Mouse (Mus musculus) ovary, postnatal 10 days (tissue): Measurements from ENCODE around the gene Fam110a.
"Not testable (repeated sequence)": the region's sequence is repeated elsewhere in the genome, so short reads cannot be mapped to it uniquely, and the experiment has no call there.

Experiments
- DNase-seq: peaks from one replicate; pipeline ENCODE4 v3.0.0; 2022; ENCODE audit warnings: low spot score

The Fam110a gene

DNA sequence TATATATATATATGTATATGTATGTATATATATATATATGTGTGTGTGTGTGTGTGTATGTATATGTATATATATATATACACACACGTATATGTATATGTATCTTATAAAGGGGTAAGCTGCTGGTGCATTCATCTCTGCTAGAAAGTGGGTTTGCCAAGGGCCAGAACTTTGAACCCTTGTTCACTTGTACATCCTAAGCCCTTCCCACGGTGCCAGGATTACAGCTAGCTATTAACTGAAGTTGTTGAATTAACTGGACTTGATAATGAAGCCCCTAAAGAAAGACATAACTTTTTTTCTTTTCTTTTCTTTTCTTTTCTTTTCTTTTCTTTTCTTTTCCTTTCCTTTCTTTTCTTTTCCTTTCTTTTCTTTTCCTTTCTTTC, 17.2 kb upstream of the Fam110a start:
- DNase-seq: not testable (repeated sequence)

GRCm38 (mm10) chr2:151996229-151997189, 16.5 kb upstream of the Fam110a start, which contains the start of gene Slc52a3:
Slc52a3 (plus strand) TSS chr2:151996511.
- peak; percentile 75 for DNase-seq

DNA sequence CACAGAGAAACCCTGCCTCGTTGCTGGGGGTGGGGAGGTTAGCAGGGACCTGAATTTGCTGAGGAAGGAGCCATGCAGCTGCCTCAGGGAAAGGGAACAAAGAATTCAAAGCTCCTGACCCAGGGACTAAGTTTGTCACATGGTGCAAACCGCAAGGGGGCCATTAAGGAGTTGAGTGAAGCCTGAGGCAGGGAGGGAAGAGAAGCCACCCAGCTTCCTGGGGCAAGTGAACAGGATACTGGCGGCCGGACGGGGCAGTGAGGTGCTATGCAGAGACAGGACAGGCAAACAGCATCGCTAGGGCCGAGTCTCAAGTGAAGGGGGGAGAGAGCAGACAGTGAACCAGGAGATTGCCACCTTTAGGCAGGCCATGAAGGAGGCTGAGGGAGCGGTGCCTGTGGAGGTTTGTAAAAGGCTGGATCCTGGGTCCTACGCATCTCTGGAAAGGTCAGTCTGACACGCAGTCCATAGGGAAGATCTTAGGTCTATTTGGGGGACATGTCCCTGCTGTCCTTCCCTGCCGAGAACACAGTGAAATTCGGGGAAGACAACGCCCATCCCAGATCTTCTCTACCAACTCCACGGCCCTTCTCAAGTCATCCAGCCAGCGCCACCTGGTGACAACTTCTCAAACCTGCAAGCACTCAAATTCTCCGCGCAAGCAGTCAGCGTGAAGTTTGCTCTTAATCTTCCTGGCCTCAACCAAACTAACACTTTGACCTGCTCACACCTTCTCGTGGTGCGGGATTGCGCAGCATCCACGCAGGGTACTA, 14.5 kb upstream of the Fam110a start:
- peak; percentile 53 for DNase-seq

- DNase-seq: no peak
These were observed 11.4 kb upstream of the Fam110a start for GRCm38 (mm10) chr2:151991446-151991845.

GRCm38 (mm10) chr2:151990985-151991394, 11.0 kb upstream of the Fam110a start:
- no peak for DNase-seq

- DNase-seq: no peak
These were observed 9.0 kb upstream of the Fam110a start for GRCm38 (mm10) chr2:151988978-151989377.

DNA sequence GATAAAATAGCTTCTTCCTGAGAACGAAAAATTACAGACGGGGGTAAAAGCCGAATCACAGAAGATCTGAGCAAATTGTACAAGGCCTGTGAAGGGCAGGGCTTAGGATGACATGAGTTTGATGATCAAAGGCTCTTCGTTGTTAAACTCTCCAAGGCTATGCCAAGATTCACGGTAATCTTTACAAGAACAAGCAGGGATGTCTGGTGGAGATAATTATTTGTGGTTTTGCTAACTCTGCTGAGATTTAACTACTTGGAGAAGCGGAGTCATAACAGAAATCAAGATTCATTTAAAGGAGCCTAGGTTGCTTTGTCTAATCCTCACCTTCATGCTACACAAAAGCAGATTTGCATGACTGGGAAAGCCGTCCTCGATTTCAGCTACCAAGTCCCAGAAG, 6.9 kb upstream of the Fam110a start:
- no peak for DNase-seq

- DNase-seq: no peak
These were observed 5.6 kb upstream of the Fam110a start for GRCm38 (mm10) chr2:151985426-151986172.

- DNase-seq: no peak
These were observed 4.0 kb upstream of the Fam110a start for GRCm38 (mm10) chr2:151984019-151984418.

GRCm38 (mm10) chr2:151982476-151982875, 2.5 kb upstream of the Fam110a start:
- DNase-seq: no peak

GRCm38 (mm10) chr2:151981268-151981667, 1.2 kb upstream of the Fam110a start:
- no peak for DNase-seq

GRCm38 (mm10) chr2:151980355-151980693, 305 bp upstream of the Fam110a start:
- DNase-seq: no peak

GRCm38 (mm10) chr2:151978494-151978893, 1.5 kb downstream of the Fam110a start:
- no peak for DNase-seq

DNA sequence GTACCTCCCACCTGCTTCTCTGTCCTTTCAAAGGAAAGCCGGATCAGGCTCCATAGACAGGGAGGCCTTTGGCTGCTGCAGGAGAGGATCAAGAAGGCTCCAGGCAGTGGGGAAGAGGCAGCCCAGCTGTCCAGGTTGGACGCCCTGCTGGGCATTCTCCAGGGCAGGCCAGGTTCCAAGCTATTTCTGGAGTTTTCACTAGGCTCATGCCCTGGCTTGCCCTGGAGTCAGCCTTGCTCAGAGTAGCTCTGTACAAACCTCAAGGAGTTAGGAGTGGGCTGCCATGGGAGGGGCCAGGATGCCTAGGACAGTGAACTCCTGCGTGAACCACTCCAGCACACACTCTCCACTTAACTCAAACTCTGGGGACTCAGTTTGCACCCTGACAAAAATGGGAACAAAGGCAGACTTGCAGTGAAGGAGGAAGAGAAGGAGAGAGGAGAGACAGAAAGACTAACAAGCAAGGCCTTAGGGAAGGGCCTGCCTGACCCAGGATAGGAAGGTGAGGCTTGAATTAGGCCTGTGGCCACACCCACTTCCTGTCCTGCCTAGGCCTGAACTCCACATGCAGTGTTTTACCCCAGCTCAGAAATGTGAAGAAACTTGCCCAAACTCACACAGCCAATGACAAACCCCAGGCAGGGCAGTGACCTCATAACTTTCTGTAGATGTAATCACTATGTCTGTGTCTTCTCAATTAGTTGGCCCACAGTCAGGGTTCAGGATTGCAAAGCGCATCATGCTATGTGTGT, 2.2 kb downstream of the Fam110a start:
- no peak for DNase-seq

DNA sequence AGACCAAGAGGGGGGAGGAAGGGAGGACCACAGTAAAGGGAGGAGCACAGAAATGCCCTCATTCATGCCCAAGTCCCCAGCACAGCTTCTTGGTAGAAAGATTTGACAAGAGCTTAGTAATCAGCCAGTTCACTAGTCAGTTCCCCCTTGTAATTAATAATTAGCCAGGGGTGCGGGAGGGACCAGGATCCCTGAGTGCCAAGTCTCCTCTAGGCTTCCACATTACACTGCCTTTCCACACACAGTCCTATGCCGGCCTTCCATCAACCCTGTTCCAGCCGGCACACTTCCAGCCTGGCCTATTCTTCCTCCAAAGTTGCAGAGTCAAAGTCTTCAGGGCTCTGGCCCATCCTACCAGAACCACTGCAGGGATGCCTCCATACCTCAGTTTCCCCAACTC, 4.0 kb downstream of the Fam110a start:
- no peak for DNase-seq

GRCm38 (mm10) chr2:151975295-151975694, 4.7 kb downstream of the Fam110a start:
- DNase-seq: no peak

DNA sequence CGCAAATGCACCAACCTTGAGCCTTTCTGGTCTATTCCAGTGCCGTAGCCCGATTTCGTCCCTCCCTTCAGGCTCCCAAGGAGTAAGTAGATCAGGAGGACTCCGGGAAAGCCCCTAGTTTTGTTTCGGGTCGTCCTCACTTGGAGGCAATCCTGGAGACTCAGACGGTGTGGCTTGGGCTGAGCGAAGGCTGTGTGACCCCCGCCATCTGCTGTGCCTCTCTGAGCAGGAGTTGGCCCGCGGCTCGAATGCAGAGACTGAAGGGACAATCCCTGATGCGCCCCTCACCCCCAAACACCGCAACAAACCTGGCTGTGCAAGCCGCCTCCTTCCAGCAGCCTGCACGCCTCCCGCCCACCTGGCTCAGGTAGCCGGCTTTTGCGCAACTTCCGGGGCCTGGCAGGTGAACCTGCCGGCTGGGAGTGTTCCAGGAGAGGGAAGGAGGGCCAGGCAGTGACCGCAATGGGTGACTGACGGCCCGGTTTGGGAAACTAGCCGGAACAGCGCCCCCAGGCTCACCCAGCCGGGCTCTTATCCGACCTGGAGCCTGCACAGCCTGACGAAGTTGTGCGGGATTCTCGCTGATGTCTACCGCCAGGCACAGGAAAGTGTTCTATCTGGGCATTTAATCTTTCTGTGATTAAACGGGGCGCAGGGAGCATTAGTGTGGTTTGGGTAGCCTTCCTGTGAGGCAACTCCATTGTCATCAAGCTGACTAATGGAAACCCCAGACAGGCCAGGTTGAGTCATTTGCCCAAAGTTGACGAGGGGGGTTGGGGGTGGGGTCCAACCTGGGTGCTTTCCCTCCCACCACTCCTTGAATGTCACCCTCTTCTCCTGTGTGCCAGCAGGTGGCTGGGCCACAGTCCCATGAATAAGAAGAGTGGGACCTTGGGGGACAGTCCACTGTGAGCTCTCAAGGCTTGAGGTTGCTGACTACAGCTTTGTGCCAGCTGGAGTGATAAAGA, 6.1 kb downstream of the Fam110a start:
- DNase-seq: no peak

- no peak for DNase-seq
These were observed 7.0 kb downstream of the Fam110a start for GRCm38 (mm10) chr2:151972880-151973594.

DNA sequence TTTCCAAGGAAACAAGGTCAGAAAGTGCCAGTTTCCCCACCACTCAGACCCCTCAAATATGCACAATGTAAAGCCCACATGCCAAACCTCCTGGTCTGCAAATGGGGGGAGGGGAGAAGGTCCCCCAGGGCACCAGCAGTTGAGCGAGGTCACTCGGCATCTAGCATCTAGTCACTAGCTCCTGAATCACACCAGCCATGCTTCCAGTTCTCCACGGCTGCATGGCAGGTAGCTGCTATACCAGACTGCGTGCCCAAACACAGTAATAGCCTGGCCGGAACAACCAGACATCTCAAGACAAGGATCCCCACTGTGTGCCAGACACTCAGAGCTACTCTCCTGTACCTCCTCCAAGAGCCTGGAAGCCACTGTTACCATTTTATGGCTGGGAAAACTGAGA, 8.3 kb downstream of the Fam110a start:
- no peak for DNase-seq
